Mouse (Mus musculus) limb, embryonic 15.5 days (tissue): Measurements from ENCODE around the gene Epop. TPM values are rescaled to one million over a fixed set of nuclear protein-coding genes. Genes with fewer than 3 reads are reported as not detected.

ENCODE experiments used
- ATAC-seq: fragments of 200-750 bp; cut with Nextera tagmentation; 2 replicates; pipeline ENCODE4 v1.8.0; 2017; ENCODE audit warnings: low read depth, moderate TSS enrichment; ENCODE audit not compliant: insufficient number of reproducible peaks, low FRiP score, low TSS enrichment
- H3K27ac ChIP-seq: fragments of 300-500 bp; sonication (generic); 2 replicates; pipeline ENCODE4 v1.5.1; 2015; ENCODE audit warnings: moderate library complexity, mild to moderate bottlenecking, inconsistent platforms
- H3K27me3 ChIP-seq: fragments of 300-500 bp; sonication (generic); 2 replicates; pipeline ENCODE4 v1.6.1; 2015; ENCODE audit warnings: inconsistent platforms
- H3K36me3 ChIP-seq: fragments of 300-500 bp; sonication (generic); 2 replicates; pipeline ENCODE4 v1.6.1; 2015; ENCODE audit warnings: inconsistent platforms
- H3K4me1 ChIP-seq: fragments of 300-500 bp; sonication (generic); 2 replicates; pipeline ENCODE4 v1.6.1; 2015; ENCODE audit warnings: inconsistent platforms
- H3K4me2 ChIP-seq: fragments of 300-500 bp; sonication (generic); 2 replicates; pipeline ENCODE4 v1.6.1; 2015; ENCODE audit warnings: mild to moderate bottlenecking, inconsistent platforms
- H3K4me3 ChIP-seq: fragments of 300-500 bp; sonication (generic); 2 replicates; pipeline ENCODE4 v1.5.1; 2015; ENCODE audit warnings: mild to moderate bottlenecking, inconsistent platforms
- H3K9ac ChIP-seq: fragments of 300-500 bp; sonication (generic); 2 replicates; pipeline ENCODE4 v1.6.1; 2015; ENCODE audit warnings: inconsistent platforms
- H3K9me3 ChIP-seq: fragments of 300-500 bp; sonication (generic); 2 replicates; pipeline ENCODE4 v1.6.1; 2016; ENCODE audit warnings: inconsistent platforms
- WGBS: fragments of 180-500 bp; shearing (Covaris S2); methylation state at CpG from one replicate; pipeline ENCODE4 v1.1.7; 2015; 5-methylcytosine and 5-hydroxymethylcytosine counted together
- polyA plus RNA-seq: library from polyadenylated mRNA; unstranded; fragments of >200 nt; fragmentation: Nextera tagmentation; extraction: Ambion mirVana; gene quantifications from 2 replicates; pipeline ENCODE4 v1.2.1, GENCODE M21; 2015

The Epop gene
- polyA plus RNA-seq, 1 experiment from 2014 or later: 3.2 TPM

DNA sequence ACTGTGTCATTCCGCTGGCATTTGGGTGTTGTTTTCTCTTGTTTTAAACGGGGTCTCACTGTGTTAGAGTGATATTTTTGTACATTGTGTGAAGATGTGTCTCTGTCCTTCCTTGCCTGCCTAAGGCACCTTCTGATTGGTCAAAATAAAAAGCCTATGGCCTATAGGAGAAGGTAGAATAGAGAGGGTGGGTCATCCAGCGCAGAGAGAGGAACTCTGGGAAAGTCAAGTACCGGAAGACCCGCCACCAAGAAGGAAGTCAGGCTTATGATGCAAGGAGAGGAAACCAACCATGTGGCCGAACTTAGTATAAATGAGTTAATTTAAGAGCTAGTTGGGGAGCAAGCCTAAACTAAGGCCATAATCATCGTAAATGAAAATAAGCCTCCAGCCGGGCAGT is 30.4 kb downstream of the Epop start:
- H3K9me3 ChIP-seq: no peaks in the 10 kb centered on the region
- H3K4me3 ChIP-seq: no peak overlapping the region
- H3K27ac ChIP-seq: no peak overlapping the region
- H3K4me1 ChIP-seq: 0 out of 2 replicates have a peak, but pooled peaks cover 2% of the 10 kb centered on the region
- no peak overlapping the region for H3K9ac ChIP-seq
- no peaks in the 10 kb centered on the region for H3K36me3 ChIP-seq
- H3K4me2 ChIP-seq: no peak overlapping the region
- 84% methylated on average over 8 of the region's 8 CpGs for WGBS
- ATAC-seq: no peak
- H3K27me3 ChIP-seq: no peaks in the 10 kb centered on the region

DNA sequence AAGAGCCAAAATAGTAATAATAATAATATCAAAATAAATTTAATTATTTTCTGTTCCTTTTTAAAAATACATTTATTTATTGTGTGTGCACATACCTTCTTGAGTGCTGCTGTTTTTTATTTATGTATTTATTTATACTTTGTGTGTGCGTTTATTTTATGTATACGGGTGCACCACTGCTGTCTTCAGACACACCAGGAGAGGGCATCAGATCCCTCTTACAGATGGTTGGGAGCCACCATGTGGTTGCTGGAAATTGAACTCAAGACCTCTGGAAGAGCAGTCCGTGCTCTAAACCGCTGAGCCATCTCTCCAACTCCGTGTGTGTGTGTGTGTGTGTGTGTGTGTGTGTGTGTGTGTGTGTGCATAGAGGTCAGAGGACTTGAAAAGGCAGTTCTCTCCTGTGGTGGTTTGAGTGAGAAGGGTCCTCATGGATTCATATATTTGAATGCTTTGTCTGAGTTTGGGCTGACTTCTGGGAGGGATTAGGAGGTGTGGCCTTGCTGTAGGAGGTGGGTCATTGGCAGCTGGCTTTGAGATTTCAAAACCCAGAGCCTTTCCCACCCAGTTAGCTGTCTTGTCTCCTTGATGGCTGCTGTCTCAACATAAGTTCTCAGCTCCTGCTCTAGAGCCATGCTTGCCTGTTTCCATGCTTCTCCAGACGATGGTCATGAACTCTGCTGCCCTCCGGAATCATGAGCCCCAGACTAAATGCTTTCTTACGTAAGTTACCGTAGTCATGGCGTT is 31.4 kb downstream of the Epop start:
- ATAC-seq: no peak
- Histone ChIP-seq H3K4me1 (no peaks in the 10 kb centered on the region), H3K9me3 (no peaks in the 10 kb centered on the region), H3K4me2 (no peak overlapping the region), H3K36me3 (no peaks in the 10 kb centered on the region), H3K27ac (no peak overlapping the region), H3K4me3 (no peak overlapping the region), H3K27me3 (no peaks in the 10 kb centered on the region), H3K9ac (no peak overlapping the region)
- 76% methylated on average over 10 of the region's 10 CpGs for WGBS

DNA sequence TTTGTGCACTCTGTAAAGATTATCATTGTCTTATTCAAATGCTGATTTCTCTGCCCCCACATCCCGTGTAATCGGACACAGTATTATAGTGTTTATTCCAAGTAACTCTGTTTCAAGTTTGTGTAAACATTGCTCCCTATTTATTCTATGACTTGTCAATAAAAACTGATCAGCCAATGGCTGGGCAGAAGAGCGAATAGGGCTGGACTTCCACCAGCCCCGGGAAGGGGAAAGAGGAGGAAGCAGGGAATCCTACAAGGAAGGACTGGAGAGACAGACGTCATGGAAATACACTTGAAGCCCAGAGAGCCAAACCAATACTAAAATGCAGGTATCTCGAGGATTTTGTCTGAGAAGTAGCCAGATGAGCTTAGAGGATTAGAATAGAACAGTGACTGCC is 35.4 kb downstream of the Epop start:
- H3K27ac ChIP-seq: no peak overlapping the region
- no peaks in the 10 kb centered on the region for H3K27me3 ChIP-seq
- WGBS: 49% methylated on average over 6 of the region's 6 CpGs
- peaks cover 8% of the 10 kb centered on the region for H3K4me1 ChIP-seq
- H3K4me3 ChIP-seq: no peak overlapping the region
- no peak for ATAC-seq
- no peak overlapping the region for H3K4me2 ChIP-seq
- no peaks in the 10 kb centered on the region for H3K9me3 ChIP-seq
- no peak overlapping the region for H3K9ac ChIP-seq
- H3K36me3 ChIP-seq: no peaks in the 10 kb centered on the region

GRCm38 (mm10) chr11:97591910-97592309 is 37.6 kb downstream of the Epop start:
- Histone ChIP-seq H3K36me3 (no peaks in the 10 kb centered on the region), H3K9ac (no peak overlapping the region), H3K27me3 (no peaks in the 10 kb centered on the region), H3K4me1 (peaks cover 10% of the 10 kb centered on the region), H3K9me3 (no peaks in the 10 kb centered on the region), H3K27ac (no peak overlapping the region), H3K4me2 (no peak overlapping the region), H3K4me3 (no peak overlapping the region)
- ATAC-seq: no peak
- 56% methylated on average over 5 of the region's 5 CpGs for WGBS

GRCm38 (mm10) chr11:97590227-97590960 is 39.1 kb downstream of the Epop start:
- Histone ChIP-seq H3K27me3 (no peaks in the 10 kb centered on the region; the same call in 1 of the 2 replicates), H3K4me3 (no peak overlapping the region), H3K9ac (no peak overlapping the region), H3K36me3 (no peaks in the 10 kb centered on the region), H3K4me1 (peaks cover 12% of the 10 kb centered on the region), H3K27ac (no peak overlapping the region), H3K4me2 (no peak overlapping the region), H3K9me3 (no peaks in the 10 kb centered on the region)
- WGBS: 40% methylated on average over 24 of the region's 24 CpGs
- no peak for ATAC-seq

DNA sequence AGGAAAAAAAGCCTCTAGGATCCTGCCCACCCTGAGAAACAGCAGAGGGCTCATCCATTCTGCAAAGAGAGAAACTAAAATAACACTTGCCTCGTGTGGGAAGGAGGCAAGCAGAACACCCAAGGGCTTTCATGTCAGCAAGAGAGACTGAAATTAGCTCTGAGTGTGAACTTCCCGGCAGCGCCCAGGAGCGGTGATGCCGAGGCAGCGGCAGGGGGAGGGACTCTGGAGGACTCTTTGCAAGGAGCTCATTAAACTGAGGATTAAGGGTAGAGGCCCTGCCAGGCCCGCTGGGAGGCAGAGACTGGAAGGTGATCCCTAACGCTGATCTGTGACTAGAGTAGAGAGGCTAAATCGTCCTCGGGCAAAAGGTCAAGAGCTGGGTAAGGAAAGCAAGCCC is 40.3 kb downstream of the Epop start:
- H3K27ac ChIP-seq: no peak overlapping the region
- no peak for ATAC-seq
- peaks cover 12% of the 10 kb centered on the region for H3K4me1 ChIP-seq
- H3K4me2 ChIP-seq: no peak overlapping the region
- no peaks in the 10 kb centered on the region for H3K36me3 ChIP-seq
- H3K4me3 ChIP-seq: no peak overlapping the region
- H3K27me3 ChIP-seq: no peaks in the 10 kb centered on the region; the same call in 1 of the 2 replicates
- no peaks in the 10 kb centered on the region for H3K9me3 ChIP-seq
- H3K9ac ChIP-seq: no peak overlapping the region
- WGBS: 2% methylated on average over 10 of the region's 10 CpGs

GRCm38 (mm10) chr11:97585932-97586331 is 43.6 kb downstream of the Epop start:
- ATAC-seq: no peak

DNA sequence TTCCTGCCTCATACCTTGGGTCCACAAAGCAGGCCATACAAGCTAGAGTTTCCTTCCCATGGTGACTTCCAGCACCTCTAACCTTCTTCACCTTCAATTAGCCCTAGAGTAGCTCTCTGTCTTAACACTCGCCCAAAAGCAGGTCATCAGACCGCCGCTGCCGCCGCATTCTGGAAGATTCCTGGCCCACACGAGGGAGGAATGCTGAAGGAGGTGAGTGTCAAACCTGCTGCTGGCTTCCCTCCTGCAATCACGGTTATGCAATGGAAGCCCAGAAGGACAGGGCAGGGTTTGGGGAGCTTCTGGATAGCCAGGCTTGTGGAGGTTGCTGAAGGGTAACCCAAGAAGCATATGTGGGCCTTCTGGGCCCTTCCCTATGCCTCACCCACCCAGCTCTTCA is 45.0 kb downstream of the Epop start:
- Histone ChIP-seq H3K9me3 (no peaks in the 10 kb centered on the region), H3K36me3 (no peaks in the 10 kb centered on the region), H3K27me3 (no peaks in the 10 kb centered on the region; the same call in 1 of the 2 replicates), H3K27ac (no peak overlapping the region), H3K4me2 (no peak overlapping the region), H3K4me1 (0 out of 2 replicates have a peak, but pooled peaks cover 7% of the 10 kb centered on the region), H3K4me3 (no peak overlapping the region), H3K9ac (no peak overlapping the region)
- no peak for ATAC-seq
- 76% methylated on average over 7 of the region's 7 CpGs for WGBS

More at GRCm38 (mm10) chr11:97585932-97586331, 43.6 kb downstream of the Epop start:
- Histone ChIP-seq H3K9me3 (no peaks in the 10 kb centered on the region), H3K27me3 (no peaks in the 10 kb centered on the region; the same call in 1 of the 2 replicates), H3K9ac (no peak overlapping the region), H3K27ac (no peak overlapping the region), H3K4me3 (no peak overlapping the region), H3K4me1 (peaks cover 12% of the 10 kb centered on the region), H3K4me2 (no peak overlapping the region), H3K36me3 (no peaks in the 10 kb centered on the region)
- 52% methylated on average over 10 of the region's 10 CpGs for WGBS

DNA sequence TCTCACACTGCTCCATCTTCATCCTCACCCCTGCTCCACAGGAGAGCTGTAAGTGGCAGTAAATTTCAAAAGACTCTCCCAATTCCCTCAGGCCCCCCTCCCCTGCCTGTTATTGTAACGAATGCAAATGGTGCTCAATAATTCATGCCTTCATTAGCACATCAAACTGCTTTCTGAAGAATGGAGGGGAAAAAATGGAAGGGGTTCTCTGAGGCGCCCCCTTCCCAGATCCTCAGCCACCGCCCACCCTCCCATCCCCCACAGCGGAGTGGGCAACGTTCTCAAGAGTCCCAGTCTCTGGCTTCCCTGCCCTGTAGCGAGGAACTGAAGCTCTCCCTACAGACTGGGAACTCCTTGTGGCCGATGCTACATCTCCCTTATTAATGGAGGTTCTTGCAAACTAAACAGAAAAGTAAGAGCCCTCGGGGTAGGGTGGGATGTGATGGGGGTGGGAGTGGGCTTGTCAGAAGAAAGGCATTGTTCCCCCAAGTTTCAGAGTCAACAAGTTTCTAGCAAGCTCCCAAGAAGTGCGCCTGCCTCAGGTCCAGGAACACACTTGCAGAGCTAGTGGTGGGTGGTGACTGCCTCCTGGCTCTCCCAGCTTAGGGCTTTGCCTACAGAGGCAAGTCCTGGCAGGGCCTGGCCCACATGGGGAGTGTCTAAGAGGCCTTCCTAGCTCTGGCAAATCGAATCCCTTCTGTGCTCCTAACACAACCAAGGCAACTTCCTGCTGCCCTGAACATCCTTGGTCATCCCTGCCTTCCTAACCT is 50.2 kb downstream of the Epop start:
- Histone ChIP-seq H3K36me3 (no peaks in the 10 kb centered on the region), H3K4me1 (peaks cover 41% of the 10 kb centered on the region), H3K4me3 (no peak overlapping the region), H3K27me3 (peaks cover 27% of the 10 kb centered on the region), H3K27ac (no peak overlapping the region), H3K4me2 (no peak overlapping the region), H3K9me3 (no peaks in the 10 kb centered on the region), H3K9ac (no peak overlapping the region)
- ATAC-seq: no peak
- 12% methylated on average over 10 of the region's 10 CpGs for WGBS

DNA sequence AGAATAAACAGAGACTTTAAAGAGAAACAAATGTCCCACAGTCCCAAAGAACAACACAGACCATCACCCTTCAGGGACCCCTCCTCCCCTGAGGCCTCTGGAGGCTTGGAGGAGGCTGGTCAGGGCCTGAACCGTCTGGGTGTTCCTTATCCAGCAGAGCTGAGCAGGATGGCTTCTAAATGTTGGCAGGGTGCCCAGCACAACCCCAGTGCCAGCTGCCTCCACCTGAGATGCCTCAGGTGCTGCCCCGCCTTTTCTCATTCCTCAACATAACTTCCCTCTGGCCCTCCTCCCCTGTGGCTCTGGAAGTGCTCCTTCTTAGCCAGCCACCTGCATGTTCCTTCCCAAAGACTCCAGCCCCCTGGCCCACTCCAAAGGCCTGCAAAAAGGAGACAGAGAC is 51.2 kb downstream of the Epop start:
- no peak overlapping the region for H3K4me3 ChIP-seq
- peaks cover 37% of the 10 kb centered on the region for H3K27me3 ChIP-seq
- H3K4me2 ChIP-seq: no peak overlapping the region
- no peak for ATAC-seq
- H3K9me3 ChIP-seq: no peaks in the 10 kb centered on the region
- H3K4me1 ChIP-seq: peaks cover 50% of the 10 kb centered on the region
- H3K36me3 ChIP-seq: no peaks in the 10 kb centered on the region
- H3K9ac ChIP-seq: no peak overlapping the region
- WGBS: 33% methylated on average over 2 of the region's 2 CpGs
- no peak overlapping the region for H3K27ac ChIP-seq
